Mouse (Mus musculus): ENCODE data around the gene Hist1h4d. TPM values are rescaled to one million over a fixed set of nuclear protein-coding genes. Genes with fewer than 3 reads are reported as not detected.
"Not testable (repeated sequence)": the region's sequence is repeated elsewhere in the genome, so short reads cannot be mapped to it uniquely, and the experiment has no call there.

Hist1h4d gene
- polyA plus RNA-seq, 1 experiment from 2014 or later: 146 TPM

- peak overlapping the region; percentile 97 for H3K27ac ChIP-seq (replicated peaks)
- peak overlapping the region; percentile 60 for H3K4me3 ChIP-seq (replicated peaks)
- peak overlapping the region; percentile 66 for H3K9ac ChIP-seq
- peak overlapping the region; percentile 74 for H3K4me2 ChIP-seq
- no peak for ATAC-seq (ENCODE audit: insufficient read depth)
- no peaks in the 10 kb centered on the region for H3K27me3 ChIP-seq
- 3% methylated on average over 22 of the region's 22 CpGs for WGBS (ENCODE audit: insufficient replicate concordance)
- H3K4me1 ChIP-seq (replicated peaks): peaks cover 48% of the 10 kb centered on the region
- H3K9me3 ChIP-seq (replicated peaks): no peaks in the 10 kb centered on the region
- H3K36me3 ChIP-seq (replicated peaks): no peaks in the 10 kb centered on the region
These were observed 4.9 kb downstream of the Hist1h4d start for GRCm38 (mm10) chr13:23586099-23586939.

GRCm38 (mm10) chr13:23586940-23587225 lies 5.5 kb downstream of the Hist1h4d start:
- no peaks in the 10 kb centered on the region for H3K36me3 ChIP-seq (replicated peaks)
- peak overlapping the region; percentile 97 for H3K27ac ChIP-seq (replicated peaks)
- H3K4me2 ChIP-seq: peak overlapping the region; percentile 74
- H3K27me3 ChIP-seq: no peaks in the 10 kb centered on the region
- H3K9me3 ChIP-seq (replicated peaks): no peaks in the 10 kb centered on the region
- H3K9ac ChIP-seq: peak overlapping the region; percentile 66
- ATAC-seq (ENCODE audit: insufficient read depth): no peak
- WGBS (ENCODE audit: insufficient replicate concordance): 4% methylated on average over 1 of the region's 1 CpGs
- H3K4me3 ChIP-seq (replicated peaks): peak overlapping the region; percentile 60
- H3K4me1 ChIP-seq (replicated peaks): peaks cover 44% of the 10 kb centered on the region

GRCm38 (mm10) chr13:23591206-23591605 lies 9.8 kb downstream of the Hist1h4d start:
- WGBS (ENCODE audit: insufficient replicate concordance): 84% methylated on average over 7 of the region's 7 CpGs
- H3K4me1 ChIP-seq (replicated peaks): peaks cover 55% of the 10 kb centered on the region
- ATAC-seq (ENCODE audit: insufficient read depth): no peak

GRCm38 (mm10) chr13:23591886-23592285 lies 10.5 kb downstream of the Hist1h4d start:
- WGBS (ENCODE audit: insufficient replicate concordance): 67% methylated on average over 7 of the region's 7 CpGs
- H3K9ac ChIP-seq; H3K4me3 ChIP-seq (replicated peaks); ATAC-seq (ENCODE audit: insufficient read depth); H3K27ac ChIP-seq (replicated peaks); H3K9me3 ChIP-seq (replicated peaks); H3K4me2 ChIP-seq; H3K27me3 ChIP-seq; H3K36me3 ChIP-seq (replicated peaks): not testable (repeated sequence)
- peaks cover 54% of the 10 kb centered on the region for H3K4me1 ChIP-seq (replicated peaks)

More at GRCm38 (mm10) chr13:23591206-23591605, 9.8 kb downstream of the Hist1h4d start:
- Histone ChIP-seq H3K4me2 (no peak overlapping the region), H3K4me3 (replicated peaks) (no peak overlapping the region), H3K27me3 (no peaks in the 10 kb centered on the region), H3K36me3 (replicated peaks) (no peaks in the 10 kb centered on the region), H3K27ac (replicated peaks) (no peak overlapping the region), H3K9ac (no peak overlapping the region), H3K9me3 (replicated peaks) (no peaks in the 10 kb centered on the region)

GRCm38 (mm10) chr13:23592614-23593013 lies 11.2 kb downstream of the Hist1h4d start:
- Histone ChIP-seq H3K4me1 (replicated peaks) (peaks cover 57% of the 10 kb centered on the region), H3K36me3 (replicated peaks) (no peaks in the 10 kb centered on the region), H3K4me3 (replicated peaks) (no peak overlapping the region), H3K27ac (replicated peaks) (peak overlapping the region; percentile 84), H3K9me3 (replicated peaks) (no peaks in the 10 kb centered on the region), H3K9ac (peak overlapping the region; percentile 35; the same call in 1 of the 2 replicates), H3K4me2 (no peak overlapping the region), H3K27me3 (no peaks in the 10 kb centered on the region)
- no peak for ATAC-seq (ENCODE audit: insufficient read depth)
- 73% methylated on average over 7 of the region's 7 CpGs for WGBS (ENCODE audit: insufficient replicate concordance)

GRCm38 (mm10) chr13:23593051-23593770 lies 11.8 kb downstream of the Hist1h4d start:
- peak overlapping the region; percentile 21; the same call in 1 of the 2 replicates for H3K4me2 ChIP-seq
- H3K9me3 ChIP-seq (replicated peaks): no peaks in the 10 kb centered on the region
- H3K27me3 ChIP-seq: no peaks in the 10 kb centered on the region
- peak overlapping the region; percentile 35 for H3K9ac ChIP-seq
- 13% methylated on average over 5 of the region's 5 CpGs for WGBS (ENCODE audit: insufficient replicate concordance)
- H3K4me3 ChIP-seq (replicated peaks): no peak overlapping the region
- H3K36me3 ChIP-seq (replicated peaks): no peaks in the 10 kb centered on the region
- ATAC-seq (ENCODE audit: insufficient read depth): no peak
- H3K4me1 ChIP-seq (replicated peaks): peaks cover 57% of the 10 kb centered on the region
- peak overlapping the region; percentile 84 for H3K27ac ChIP-seq (replicated peaks)

GRCm38 (mm10) chr13:23595185-23595584 lies 13.8 kb downstream of the Hist1h4d start:
- H3K9me3 ChIP-seq (replicated peaks): no peaks in the 10 kb centered on the region
- no peaks in the 10 kb centered on the region for H3K36me3 ChIP-seq (replicated peaks)
- H3K27ac ChIP-seq (replicated peaks): peak overlapping the region; percentile 88
- H3K4me3 ChIP-seq (replicated peaks): 0 out of 2 replicates have a peak overlapping the region, but pooled peaks have one; percentile 6
- H3K27me3 ChIP-seq: no peaks in the 10 kb centered on the region
- ATAC-seq (ENCODE audit: insufficient read depth): peak; percentile 55
- H3K9ac ChIP-seq: peak overlapping the region; percentile 41
- WGBS (ENCODE audit: insufficient replicate concordance): 16% methylated on average over 2 of the region's 2 CpGs
- H3K4me2 ChIP-seq: peak overlapping the region; percentile 21
- peaks cover 53% of the 10 kb centered on the region for H3K4me1 ChIP-seq (replicated peaks)

- Histone ChIP-seq H3K36me3 (replicated peaks) (no peaks in the 10 kb centered on the region), H3K4me3 (replicated peaks) (peak overlapping the region; percentile 6; the same call in 1 of the 2 replicates), H3K9ac (peak overlapping the region; percentile 41), H3K4me1 (replicated peaks) (peaks cover 53% of the 10 kb centered on the region), H3K27ac (replicated peaks) (peak overlapping the region; percentile 88), H3K27me3 (no peaks in the 10 kb centered on the region), H3K4me2 (peak overlapping the region; percentile 21), H3K9me3 (replicated peaks) (no peaks in the 10 kb centered on the region)
- 30% methylated on average over 7 of the region's 7 CpGs for WGBS (ENCODE audit: insufficient replicate concordance)
- peak; percentile 94 for ATAC-seq (ENCODE audit: insufficient read depth)
These were observed 14.4 kb downstream of the Hist1h4d start for GRCm38 (mm10) chr13:23595622-23596372.

GRCm38 (mm10) chr13:23597957-23598356 lies 16.6 kb downstream of the Hist1h4d start:
- 0 out of 2 replicates have a peak overlapping the region, but pooled peaks have one; percentile 21 for H3K4me2 ChIP-seq
- no peak for ATAC-seq (ENCODE audit: insufficient read depth)
- peaks cover 45% of the 10 kb centered on the region for H3K4me1 ChIP-seq (replicated peaks)
- H3K9me3 ChIP-seq (replicated peaks): no peaks in the 10 kb centered on the region
- 0 out of 2 replicates have a peak, but pooled peaks cover 3% of the 10 kb centered on the region for H3K36me3 ChIP-seq (replicated peaks)
- H3K27me3 ChIP-seq: no peaks in the 10 kb centered on the region
- 4% methylated on average over 9 of the region's 9 CpGs for whole genome bisulfite sequencing (ENCODE audit: insufficient replicate concordance)
- no peak overlapping the region for H3K4me3 ChIP-seq (replicated peaks)
- H3K27ac ChIP-seq (replicated peaks): peak overlapping the region; percentile 88
- peak overlapping the region; percentile 7; the same call in 1 of the 2 replicates for H3K9ac ChIP-seq

- 0 out of 2 replicates have a peak, but pooled peaks cover 3% of the 10 kb centered on the region for H3K36me3 ChIP-seq (replicated peaks)
- 42% methylated on average over 7 of the region's 7 CpGs for WGBS (ENCODE audit: insufficient replicate concordance)
- no peaks in the 10 kb centered on the region for H3K27me3 ChIP-seq
- H3K9me3 ChIP-seq (replicated peaks): no peaks in the 10 kb centered on the region
- no peak overlapping the region for H3K4me3 ChIP-seq (replicated peaks)
- H3K4me2 ChIP-seq: no peak overlapping the region
- ATAC-seq (ENCODE audit: insufficient read depth): no peak
- peak overlapping the region; percentile 25; the same call in 1 of the 2 replicates for H3K27ac ChIP-seq (replicated peaks)
- H3K9ac ChIP-seq: no peak overlapping the region
- peaks cover 17% of the 10 kb centered on the region for H3K4me1 ChIP-seq (replicated peaks)
These were observed 21.8 kb downstream of the Hist1h4d start for GRCm38 (mm10) chr13:23603182-23603699.
